Mouse (Mus musculus) brain, embryonic 14.5 days (tissue): Measurements from ENCODE around the gene Trpm5. TPM values are rescaled to one million over a fixed set of nuclear protein-coding genes. Genes with fewer than 3 reads are reported as not detected.

Experiments
- DNase-seq: peaks from one replicate; pipeline ENCODE4 v3.0.0-alpha.2; 2011; ENCODE audit warnings: low read depth
- CTCF ChIP-seq: fragments of 200-500 bp; IDR thresholded peaks from 2 replicates; pipeline ENCODE4 v1.5.1; 2012; ENCODE audit warnings: inconsistent platforms, mild to moderate bottlenecking, moderate library complexity, borderline replicate concordance; ENCODE audit not compliant: insufficient read depth, insufficient read length; ENCODE audit errors: extremely low read depth
- POLR2A ChIP-seq: fragments of 200-500 bp; IDR thresholded peaks from 2 replicates; pipeline ENCODE4 v1.6.1; 2012; ENCODE audit warnings: mild to moderate bottlenecking, inconsistent platforms, borderline replicate concordance; ENCODE audit not compliant: poor library complexity, insufficient read depth, insufficient read length, severe bottlenecking; ENCODE audit errors: extremely low read depth
- polyA plus RNA-seq: library from polyadenylated mRNA; depleted of rRNA; stranded (reverse); fragments of >200 nt; gene quantifications from 2 replicates; pipeline ENCODE4 v1.2.3, GENCODE M21; 2012; rRNA removed

The Trpm5 gene
- polyA plus RNA-seq, 1 experiment = 2.8 TPM

DNA sequence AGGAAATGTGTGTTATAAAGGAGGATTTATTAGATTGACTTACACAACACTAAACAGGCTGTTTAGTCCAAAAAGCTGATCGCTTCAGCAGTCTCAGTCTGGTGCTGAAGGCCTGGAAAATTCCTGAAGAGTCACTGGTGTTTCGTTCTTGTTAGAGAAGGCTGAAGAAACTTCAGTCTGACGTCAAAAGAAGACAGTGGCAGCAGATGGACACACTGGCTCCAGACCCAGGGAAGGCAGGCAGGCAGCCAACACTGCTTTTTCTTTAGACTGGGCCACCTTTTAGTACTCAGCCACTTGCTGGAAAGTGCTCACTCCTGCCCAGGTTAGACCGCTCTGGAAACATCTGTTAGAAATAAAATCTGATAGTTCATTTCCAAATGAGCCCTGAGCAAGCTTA, 60.9 kb downstream of the Trpm5 start:
- DNase-seq = no peak
- no peak for TF ChIP-seq POLR2A
- TF ChIP-seq CTCF = no peak

DNA sequence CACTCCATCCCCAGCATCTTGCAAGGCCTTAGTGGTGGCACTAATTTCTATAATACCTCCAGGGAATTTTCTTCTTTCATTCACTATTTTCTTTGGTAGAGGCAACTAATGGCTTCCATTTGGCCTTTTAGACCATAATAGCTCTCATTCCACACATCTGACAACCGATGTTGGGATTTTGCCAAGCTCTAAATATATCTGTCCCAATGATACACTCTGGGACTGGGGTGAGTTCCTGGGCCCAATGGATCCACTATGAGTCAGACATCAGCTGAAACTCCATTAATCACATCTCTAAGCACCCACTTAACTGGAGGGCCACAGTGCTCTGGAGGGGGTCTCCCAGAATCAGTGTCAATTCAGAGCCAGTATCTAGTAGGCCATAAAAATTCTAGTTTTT, 62.6 kb downstream of the Trpm5 start:
- TF ChIP-seq POLR2A (no peak), CTCF (no peak)
- DNase-seq = no peak

DNA sequence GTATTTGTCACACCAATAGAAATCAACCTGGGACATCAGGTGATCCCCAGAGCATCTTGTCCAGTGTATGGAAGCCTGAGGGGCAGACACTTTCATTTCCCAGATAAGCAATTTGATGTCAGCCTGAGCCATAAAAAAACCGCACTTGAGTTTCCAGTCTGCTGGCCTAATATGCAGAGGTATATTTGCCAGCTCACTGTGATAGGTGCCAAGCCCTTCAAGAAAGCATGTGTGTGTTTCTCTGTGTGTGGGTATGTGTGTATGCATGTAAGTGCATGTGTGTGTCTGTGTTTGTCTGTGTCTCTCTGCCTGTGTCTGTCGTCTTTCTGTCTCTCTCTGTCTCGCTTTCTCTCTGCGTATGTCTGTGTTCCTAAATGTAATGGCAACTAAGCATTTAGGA, 67.2 kb downstream of the Trpm5 start:
- TF ChIP-seq POLR2A (no peak), CTCF (no peak)

DNA sequence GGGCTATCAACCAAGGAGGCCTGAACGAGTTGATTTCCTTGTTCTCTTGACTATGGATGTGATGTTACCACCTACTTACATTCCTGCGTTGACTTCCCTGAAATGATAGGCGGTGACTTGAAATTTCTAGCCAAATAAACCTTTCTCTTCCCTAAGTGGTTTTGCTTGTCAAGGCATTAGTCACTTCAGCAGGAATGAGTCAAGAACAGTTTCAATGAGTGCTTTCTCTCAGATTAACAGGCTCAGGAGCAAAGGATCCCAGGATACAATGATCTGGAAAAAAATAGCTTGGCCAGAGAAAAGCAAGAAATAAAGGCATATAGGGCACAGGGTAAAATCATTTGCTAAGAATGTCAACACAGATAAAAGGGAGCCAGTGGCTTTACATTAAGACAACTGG, 68.9 kb downstream of the Trpm5 start:
- DNase-seq = no peak
- TF ChIP-seq POLR2A = no peak
- no peak for TF ChIP-seq CTCF

More for the DNA sequence above, 67.2 kb downstream of the Trpm5 start:
- DNase-seq = peak; percentile 44

GRCm38 (mm10) chr7:143024293-143024692, 70.1 kb downstream of the Trpm5 start:
- no peak for DNase-seq
- no peak for TF ChIP-seq POLR2A
- no peak for TF ChIP-seq CTCF

DNA sequence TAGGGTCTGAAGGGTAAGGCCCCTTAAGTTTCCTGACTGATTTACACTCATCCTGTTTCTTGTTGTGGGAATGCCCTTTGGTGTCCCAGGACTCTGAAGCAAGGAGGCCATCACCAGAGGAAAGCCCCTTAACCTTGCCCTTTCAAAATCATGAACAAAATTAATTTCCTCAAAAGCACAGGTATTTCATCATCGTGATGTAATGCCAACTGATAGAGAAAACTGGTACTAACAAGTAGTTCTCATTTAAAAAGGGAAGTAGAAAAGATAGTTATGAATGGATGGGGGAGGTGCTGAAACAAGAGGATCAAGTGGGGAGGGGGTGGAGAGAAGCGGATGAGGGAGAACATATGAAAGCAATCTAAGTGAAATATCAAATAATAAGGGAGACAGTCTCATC, 70.9 kb downstream of the Trpm5 start:
- DNase-seq = no peak
- TF ChIP-seq CTCF (no peak), POLR2A (no peak)

- no peak for DNase-seq
- TF ChIP-seq CTCF = no peak
- TF ChIP-seq POLR2A = no peak
These were observed 72.9 kb downstream of the Trpm5 start for GRCm38 (mm10) chr7:143021356-143022164.

GRCm38 (mm10) chr7:143020764-143021163, 73.7 kb downstream of the Trpm5 start:
- no peak for TF ChIP-seq POLR2A
- TF ChIP-seq CTCF = no peak
- DNase-seq = no peak

DNA sequence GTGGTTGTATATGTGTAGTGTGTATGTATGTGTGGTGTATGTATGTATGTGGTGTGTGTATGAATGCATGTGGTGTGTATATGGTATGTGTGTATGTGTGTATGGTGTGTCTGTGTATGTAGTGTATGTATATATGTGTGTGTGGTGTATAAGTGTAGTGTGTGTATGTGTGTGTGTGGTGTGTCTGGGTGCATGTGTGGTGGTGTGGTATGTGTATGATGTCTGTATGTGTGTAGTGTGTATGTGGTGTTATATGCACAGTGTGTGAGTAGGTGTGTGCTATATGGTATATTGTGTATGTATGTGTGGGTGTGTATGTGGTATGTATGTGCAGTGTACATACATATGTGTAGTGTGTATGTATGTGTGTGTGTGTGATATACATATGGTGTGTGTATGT, 74.4 kb downstream of the Trpm5 start:
- TF ChIP-seq POLR2A (no peak), CTCF (no peak)
- no peak for DNase-seq

Other genes with a start within 250 kb of the Trpm5 start
- gene Th, start 163.5 kb downstream of the Trpm5 start, polyA plus RNA-seq = 14.8 and 17.9 TPM in 2 replicates
- 0.72 and 0.98 TPM in 2 replicates for gene Ascl2, start 125.4 kb downstream of the Trpm5 start, polyA plus RNA-seq
- 0.16 and 0.42 TPM in 2 replicates for gene Tspan32, start 89.6 kb downstream of the Trpm5 start, polyA plus RNA-seq
- 210 and 278 TPM in 2 replicates for gene Cd81, start 41.9 kb downstream of the Trpm5 start, polyA plus RNA-seq
- 99.9 and 164 TPM in 2 replicates for gene Tssc4, start 25.4 kb downstream of the Trpm5 start, polyA plus RNA-seq
- gene Kcnq1, start 11.7 kb upstream of the Trpm5 start, polyA plus RNA-seq = 0.95 and 1.2 TPM in 2 replicates